Mouse (Mus musculus) neural tube, embryonic 12.5 days (tissue): ENCODE data around the gene Gm49396. TPM values are rescaled to one million over a fixed set of nuclear protein-coding genes. Genes with fewer than 3 reads are reported as not detected.

ENCODE experiments used
- ATAC-seq: fragments of 200-750 bp; cut with Nextera tagmentation; 2 replicates; pipeline ENCODE4 v1.8.0; 2017; ENCODE audit warnings: low read depth, mild to moderate bottlenecking, moderate TSS enrichment, moderate library complexity; ENCODE audit not compliant: low FRiP score
- H3K27ac ChIP-seq: fragments of 300-500 bp; sonication (generic); 2 replicates; pipeline ENCODE4 v1.5.1; 2016
- H3K27me3 ChIP-seq: fragments of 300-500 bp; sonication (generic); replicated peaks from 2 replicates; pipeline ENCODE4 v1.6.1; 2016; ENCODE audit warnings: mild to moderate bottlenecking
- H3K36me3 ChIP-seq: fragments of 300-500 bp; sonication (generic); 2 replicates; pipeline ENCODE4 v1.6.1; 2016; ENCODE audit warnings: mild to moderate bottlenecking
- H3K4me1 ChIP-seq: fragments of 300-500 bp; sonication (generic); 2 replicates; pipeline ENCODE4 v1.6.1; 2016
- H3K4me2 ChIP-seq: fragments of 300-500 bp; sonication (generic); replicated peaks from 2 replicates; pipeline ENCODE4 v1.6.1; 2016; ENCODE audit warnings: mild to moderate bottlenecking
- H3K4me3 ChIP-seq: fragments of 300-500 bp; sonication (generic); 2 replicates; pipeline ENCODE4 v1.5.1; 2016
- H3K9ac ChIP-seq: fragments of 300-500 bp; sonication (generic); 2 replicates; pipeline ENCODE4 v1.6.1; 2016; ENCODE audit warnings: mild to moderate bottlenecking
- H3K9me3 ChIP-seq: fragments of 300-500 bp; sonication (generic); 2 replicates; pipeline ENCODE4 v1.6.1; 2016; ENCODE audit warnings: mild to moderate bottlenecking
- WGBS: fragments of 180-500 bp; shearing (Covaris S2); methylation state at CpG from one replicate; pipeline ENCODE4 v1.1.7; 2016; 5-methylcytosine and 5-hydroxymethylcytosine counted together
- polyA plus RNA-seq: library from polyadenylated mRNA; unstranded; fragments of >200 nt; fragmentation: Nextera tagmentation; extraction: Ambion mirVana; gene quantifications from 2 replicates; pipeline ENCODE4 v1.2.1, GENCODE M21; 2016

Gene Gm49396
- polyA plus RNA-seq, 1 experiment from 2014 or later, result 16.2 TPM

- no peak overlapping the region for H3K4me3 ChIP-seq
- H3K9ac ChIP-seq, result no peak overlapping the region
- whole genome bisulfite sequencing, result 91% methylated on average over 18 of the region's 18 CpGs
- H3K27ac ChIP-seq, result no peak overlapping the region
- no peak overlapping the region for H3K4me2 ChIP-seq
- ATAC-seq, result no peak
- H3K36me3 ChIP-seq, result peaks cover 29% of the 10 kb centered on the region
- H3K27me3 ChIP-seq, result no peaks in the 10 kb centered on the region
- peaks cover 28% of the 10 kb centered on the region for H3K4me1 ChIP-seq
- no peaks in the 10 kb centered on the region for H3K9me3 ChIP-seq
Measured at GRCm38 (mm10) chr7:30556894-30557536, 6.1 kb upstream of the Gm49396 start.

GRCm38 (mm10) chr7:30557901-30558514 lies 5.1 kb upstream of the Gm49396 start:
- no peak for ATAC-seq
- no peaks in the 10 kb centered on the region for H3K9me3 ChIP-seq
- no peak overlapping the region for H3K27ac ChIP-seq
- H3K4me2 ChIP-seq, result peak overlapping the region; percentile 97
- H3K9ac ChIP-seq, result peak overlapping the region; percentile 70
- H3K4me1 ChIP-seq, result peaks cover 28% of the 10 kb centered on the region
- peaks cover 29% of the 10 kb centered on the region for H3K36me3 ChIP-seq
- 89% methylated on average over 13 of the region's 13 CpGs for WGBS
- H3K27me3 ChIP-seq, result no peaks in the 10 kb centered on the region
- H3K4me3 ChIP-seq, result no peak overlapping the region

- Histone ChIP-seq H3K27me3 (no peaks in the 10 kb centered on the region), H3K9me3 (no peaks in the 10 kb centered on the region)
- no peak for ATAC-seq
Measured at GRCm38 (mm10) chr7:30558656-30559442, 4.3 kb upstream of the Gm49396 start.

GRCm38 (mm10) chr7:30559443-30559954 lies 3.6 kb upstream of the Gm49396 start, which contains the start of gene Lin37:
TSS of gene Lin37 (minus strand) at chr7:30559838.
- H3K4me3 ChIP-seq, result peak within 1 kb of the TSS; percentile 57
- peaks cover 28% of the 10 kb centered on the region for H3K4me1 ChIP-seq
- peak within 1 kb of the TSS; percentile 70 for H3K9ac ChIP-seq
- peak within 1 kb of the TSS; percentile 97 for H3K4me2 ChIP-seq
- peak; percentile 77 for ATAC-seq
- no peaks in the 10 kb centered on the region for H3K9me3 ChIP-seq
- H3K27ac ChIP-seq, result no peak within 1 kb of the TSS
- H3K36me3 ChIP-seq, result peaks cover 29% of the 10 kb centered on the region
- under 1% methylated on average over 20 of the region's 20 CpGs for WGBS
- no peaks in the 10 kb centered on the region for H3K27me3 ChIP-seq

More at GRCm38 (mm10) chr7:30558656-30559442, 4.3 kb upstream of the Gm49396 start:
- peak overlapping the region; percentile 70 for H3K9ac ChIP-seq
- H3K27ac ChIP-seq, result no peak overlapping the region
- 18% methylated on average over 12 of the region's 12 CpGs for WGBS
- H3K4me3 ChIP-seq, result peak overlapping the region; percentile 57
- peaks cover 29% of the 10 kb centered on the region for H3K36me3 ChIP-seq
- peaks cover 23% of the 10 kb centered on the region for H3K4me1 ChIP-seq
- peak overlapping the region; percentile 97 for H3K4me2 ChIP-seq

- peaks cover 27% of the 10 kb centered on the region for H3K36me3 ChIP-seq
- WGBS, result 70% methylated on average over 2 of the region's 2 CpGs
- no peaks in the 10 kb centered on the region for H3K9me3 ChIP-seq
- peak overlapping the region; percentile 97 for H3K4me2 ChIP-seq
- ATAC-seq, result no peak
- H3K9ac ChIP-seq, result no peak overlapping the region
- peaks cover 29% of the 10 kb centered on the region for H3K4me1 ChIP-seq
- H3K27me3 ChIP-seq, result no peaks in the 10 kb centered on the region
- H3K27ac ChIP-seq, result no peak overlapping the region
- no peak overlapping the region for H3K4me3 ChIP-seq
Measured at GRCm38 (mm10) chr7:30560296-30560695, 2.8 kb upstream of the Gm49396 start.

GRCm38 (mm10) chr7:30562526-30563116 lies 523 bp upstream of the Gm49396 start:
- ATAC-seq, result no peak
- H3K4me1 ChIP-seq, result peaks cover 29% of the 10 kb centered on the region
- H3K36me3 ChIP-seq, result peaks cover 26% of the 10 kb centered on the region
- 3% methylated on average over 27 of the region's 27 CpGs for WGBS
- peak overlapping the region; percentile 81 for H3K4me2 ChIP-seq
- no peak overlapping the region for H3K27ac ChIP-seq
- peak overlapping the region; percentile 55 for H3K9ac ChIP-seq
- H3K9me3 ChIP-seq, result no peaks in the 10 kb centered on the region
- peak overlapping the region; percentile 74 for H3K4me3 ChIP-seq
- no peaks in the 10 kb centered on the region for H3K27me3 ChIP-seq

- H3K4me1 ChIP-seq, result peaks cover 19% of the 10 kb centered on the region
- no peak for ATAC-seq
- WGBS, result 24% methylated on average over 6 of the region's 6 CpGs
- no peaks in the 10 kb centered on the region for H3K9me3 ChIP-seq
- H3K27ac ChIP-seq, result no peak overlapping the region
- peak overlapping the region; percentile 81 for H3K4me2 ChIP-seq
- H3K27me3 ChIP-seq, result no peaks in the 10 kb centered on the region
- peak overlapping the region; percentile 74 for H3K4me3 ChIP-seq
- peaks cover 35% of the 10 kb centered on the region for H3K36me3 ChIP-seq
- H3K9ac ChIP-seq, result peak overlapping the region; percentile 70
Measured at GRCm38 (mm10) chr7:30563906-30564280, 749 bp downstream of the Gm49396 start.

- peak within 1 kb of the TSS; percentile 81; the same call in 1 of the 2 replicates for H3K4me2 ChIP-seq
- 97% methylated on average over 12 of the region's 12 CpGs for WGBS
Measured at GRCm38 (mm10) chr7:30564970-30565571, 1.9 kb downstream of the Gm49396 start, which contains the start of gene Igflr1. TSS of gene Igflr1 (plus strand) at chr7:30565427.

GRCm38 (mm10) chr7:30566033-30566432 lies 2.9 kb downstream of the Gm49396 start:
- H3K27me3 ChIP-seq, result no peaks in the 10 kb centered on the region
- no peak overlapping the region for H3K27ac ChIP-seq
- no peak overlapping the region for H3K4me2 ChIP-seq
- no peaks in the 10 kb centered on the region for H3K9me3 ChIP-seq
- WGBS, result 90% methylated on average over 9 of the region's 9 CpGs
- H3K4me1 ChIP-seq, result peaks cover 17% of the 10 kb centered on the region
- H3K9ac ChIP-seq, result no peak overlapping the region
- H3K4me3 ChIP-seq, result no peak overlapping the region
- no peak for ATAC-seq
- H3K36me3 ChIP-seq, result peaks cover 55% of the 10 kb centered on the region

More at GRCm38 (mm10) chr7:30564970-30565571, 1.9 kb downstream of the Gm49396 start, which contains the start of gene Igflr1:
- peaks cover 17% of the 10 kb centered on the region for H3K4me1 ChIP-seq
- H3K9ac ChIP-seq, result no peak within 1 kb of the TSS
- ATAC-seq, result no peak
- H3K9me3 ChIP-seq, result no peaks in the 10 kb centered on the region
- no peaks in the 10 kb centered on the region for H3K27me3 ChIP-seq
- H3K36me3 ChIP-seq, result peaks cover 47% of the 10 kb centered on the region
- no peak within 1 kb of the TSS for H3K4me3 ChIP-seq
- H3K27ac ChIP-seq, result no peak within 1 kb of the TSS

GRCm38 (mm10) chr7:30567555-30567954 lies 4.4 kb downstream of the Gm49396 start:
- peaks cover 66% of the 10 kb centered on the region for H3K36me3 ChIP-seq
- H3K9me3 ChIP-seq, result no peaks in the 10 kb centered on the region
- H3K27me3 ChIP-seq, result no peaks in the 10 kb centered on the region
- H3K4me1 ChIP-seq, result peaks cover 10% of the 10 kb centered on the region
- no peak overlapping the region for H3K27ac ChIP-seq
- no peak overlapping the region for H3K4me2 ChIP-seq
- H3K9ac ChIP-seq, result no peak overlapping the region
- WGBS, result 88% methylated on average over 11 of the region's 11 CpGs
- no peak overlapping the region for H3K4me3 ChIP-seq
- ATAC-seq, result no peak

GRCm38 (mm10) chr7:30572389-30572788 lies 9.2 kb downstream of the Gm49396 start:
- Histone ChIP-seq H3K27ac (no peak overlapping the region), H3K27me3 (no peaks in the 10 kb centered on the region), H3K9me3 (no peaks in the 10 kb centered on the region), H3K9ac (no peak overlapping the region), H3K4me2 (no peak overlapping the region), H3K36me3 (peaks cover 91% of the 10 kb centered on the region), H3K4me1 (no peaks in the 10 kb centered on the region), H3K4me3 (no peak overlapping the region)
- 90% methylated on average over 5 of the region's 5 CpGs for WGBS
- ATAC-seq, result no peak
